Mouse (Mus musculus): ENCODE data around the gene Igsf21. TPM values are rescaled to one million over a fixed set of nuclear protein-coding genes. Genes with fewer than 3 reads are reported as not detected.

Gene Igsf21
- polyA plus RNA-seq, 1 experiment from 2014 or later, result 1.4 TPM

DNA sequence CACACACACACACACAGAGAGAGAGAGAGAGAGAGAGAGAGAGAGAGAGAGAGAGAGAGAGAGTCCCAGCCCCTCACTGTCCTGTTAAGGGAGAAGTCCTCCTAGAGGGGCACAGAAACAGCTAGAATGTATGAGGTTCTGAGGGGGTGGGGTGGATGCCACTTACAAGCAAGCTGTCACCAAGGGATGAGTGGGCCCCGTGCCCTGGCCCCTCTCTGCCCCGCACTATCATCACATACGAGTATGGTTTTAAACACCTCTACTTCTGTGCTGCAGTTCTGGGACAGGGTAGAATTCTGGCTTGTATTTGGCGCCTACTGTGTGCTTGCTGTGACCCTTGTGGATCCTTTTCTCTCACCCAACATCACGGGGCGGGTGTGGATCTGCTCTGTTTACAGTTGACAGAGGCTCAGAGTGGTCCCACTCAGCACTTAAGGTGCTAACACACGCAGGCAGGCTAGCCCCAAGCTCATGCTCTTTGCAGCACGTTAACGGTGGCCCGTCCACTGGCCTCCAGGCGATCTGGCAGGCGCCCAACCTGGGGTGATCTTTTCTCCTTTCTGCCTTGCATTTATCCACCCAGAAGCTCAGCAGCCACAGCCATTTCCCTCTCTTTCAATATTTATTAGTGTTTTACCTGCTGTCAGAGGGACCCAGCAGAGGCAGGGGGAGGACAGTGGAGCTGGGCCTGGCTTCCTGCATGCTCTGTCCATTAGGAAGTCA, 116.9 kb downstream of the Igsf21 start:
- 61% methylated on average over 12 of the region's 12 CpGs for WGBS
- ATAC-seq (replicated peaks; ENCODE audit: low FRiP score), result no peak
- H3K4me1 ChIP-seq, result peaks cover 15% of the 10 kb centered on the region

DNA sequence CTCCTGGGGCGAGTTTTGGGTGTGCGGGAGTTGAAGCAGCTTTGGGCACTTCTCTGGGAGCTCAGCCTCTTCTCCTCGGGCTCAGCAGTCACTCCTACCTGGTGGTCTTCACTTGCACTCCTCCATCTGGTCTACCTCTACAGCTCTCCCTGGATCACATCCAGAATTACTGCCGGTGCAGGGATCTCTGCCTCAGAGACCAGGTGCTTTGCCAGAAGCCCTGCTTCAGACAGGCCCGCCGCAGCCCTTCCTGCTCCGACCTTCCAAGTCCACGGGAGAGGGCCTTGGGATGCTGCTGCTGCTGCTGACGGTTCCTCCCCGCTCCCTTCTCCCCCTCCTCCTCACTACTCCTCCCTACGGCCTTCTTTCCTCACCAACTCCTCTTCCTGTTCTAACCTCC, 118.5 kb downstream of the Igsf21 start:
- H3K27ac ChIP-seq, result no peak overlapping the region
- peaks cover 15% of the 10 kb centered on the region for H3K4me1 ChIP-seq
- peaks cover 11% of the 10 kb centered on the region; the same call in 1 of the 2 replicates for H3K27me3 ChIP-seq
- H3K36me3 ChIP-seq, result no peaks in the 10 kb centered on the region
- no peaks in the 10 kb centered on the region for H3K9me3 ChIP-seq (replicated peaks)
- H3K4me3 ChIP-seq (replicated peaks), result no peak overlapping the region
- ATAC-seq (replicated peaks; ENCODE audit: low FRiP score), result no peak
- no peak overlapping the region for H3K9ac ChIP-seq
- 70% methylated on average over 11 of the region's 11 CpGs for WGBS
- H3K4me2 ChIP-seq, result no peak overlapping the region

More for the DNA sequence above, 116.9 kb downstream of the Igsf21 start:
- Histone ChIP-seq H3K4me3 (replicated peaks) (no peak overlapping the region), H3K27ac (no peak overlapping the region), H3K4me2 (no peak overlapping the region), H3K9me3 (replicated peaks) (no peaks in the 10 kb centered on the region), H3K9ac (no peak overlapping the region), H3K36me3 (no peaks in the 10 kb centered on the region), H3K27me3 (peaks cover 8% of the 10 kb centered on the region; the same call in 1 of the 2 replicates)

DNA sequence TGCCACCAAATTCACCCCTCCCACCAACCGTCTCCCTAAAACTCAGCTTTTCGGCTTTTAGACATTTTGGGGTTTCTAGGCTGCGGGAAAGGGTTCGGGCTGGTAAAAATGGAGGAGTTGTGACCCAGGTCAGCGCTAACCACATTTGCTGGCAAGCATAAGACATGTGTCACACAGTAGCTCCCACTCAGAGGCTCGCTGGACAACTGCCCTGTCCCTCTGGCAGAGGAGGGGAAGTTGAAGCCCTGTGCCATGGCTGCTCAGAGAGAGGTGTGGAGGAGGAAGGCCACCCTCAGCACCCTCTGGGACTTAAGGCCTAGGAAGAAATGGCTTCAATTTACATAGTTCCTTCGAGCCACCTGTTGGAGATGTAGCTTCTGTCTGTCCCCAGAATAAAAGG, 120.8 kb downstream of the Igsf21 start:
- Histone ChIP-seq H3K4me1 (peaks cover 2% of the 10 kb centered on the region; the same call in 1 of the 2 replicates), H3K36me3 (no peaks in the 10 kb centered on the region), H3K27ac (no peak overlapping the region), H3K4me3 (replicated peaks) (no peak overlapping the region), H3K9me3 (replicated peaks) (no peaks in the 10 kb centered on the region), H3K27me3 (peaks cover 6% of the 10 kb centered on the region; the same call in 1 of the 2 replicates), H3K4me2 (no peak overlapping the region), H3K9ac (no peak overlapping the region)
- WGBS, result 85% methylated on average over 7 of the region's 7 CpGs
- ATAC-seq (replicated peaks; ENCODE audit: low FRiP score), result no peak

DNA sequence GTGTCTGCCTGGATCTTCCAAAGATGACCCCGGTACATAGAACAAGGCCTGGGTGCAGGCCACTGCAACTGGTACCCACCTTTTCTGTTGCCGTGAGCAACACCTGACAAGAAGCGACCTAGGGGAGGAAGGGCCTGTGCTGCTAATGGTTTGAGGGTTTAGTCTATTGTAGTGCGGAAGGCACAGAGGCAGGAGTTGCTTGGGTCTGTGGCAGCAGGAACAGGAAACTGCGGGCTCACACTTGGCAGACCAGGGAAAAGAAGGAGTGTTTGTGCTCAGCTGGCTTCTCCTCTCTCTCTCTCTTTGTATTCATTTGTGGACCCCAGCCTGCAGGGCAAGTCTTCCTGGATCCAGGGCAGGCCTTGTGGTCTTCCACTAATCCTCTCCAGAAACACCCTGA, 124.0 kb downstream of the Igsf21 start:
- Histone ChIP-seq H3K4me2 (no peak overlapping the region), H3K9ac (no peak overlapping the region), H3K4me3 (replicated peaks) (no peak overlapping the region), H3K9me3 (replicated peaks) (no peaks in the 10 kb centered on the region), H3K36me3 (no peaks in the 10 kb centered on the region), H3K4me1 (no peaks in the 10 kb centered on the region), H3K27me3 (peaks cover 3% of the 10 kb centered on the region; the same call in 1 of the 2 replicates), H3K27ac (no peak overlapping the region)
- WGBS, result 84% methylated on average over 5 of the region's 5 CpGs
- no peak for ATAC-seq (replicated peaks; ENCODE audit: low FRiP score)

DNA sequence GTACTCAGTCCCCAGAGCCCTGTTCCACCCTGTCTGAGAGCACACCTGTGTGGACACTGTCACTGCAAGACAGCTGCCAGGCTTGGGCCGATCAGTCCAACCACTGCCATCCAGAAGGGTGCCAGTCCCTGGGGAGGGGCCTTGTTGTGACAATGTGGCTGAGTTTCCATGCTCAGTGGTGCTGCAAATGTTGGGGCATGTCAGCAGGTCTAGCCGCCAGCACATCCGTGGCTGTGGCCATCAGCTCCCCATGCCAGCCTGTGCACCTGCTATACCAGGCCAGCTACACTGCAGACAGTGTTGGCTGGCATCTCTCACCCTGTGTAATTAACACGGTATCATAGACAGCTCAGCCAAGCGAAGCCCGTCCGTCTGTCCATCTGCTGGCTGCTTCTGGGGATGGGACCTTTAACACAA, 129.3 kb downstream of the Igsf21 start:
- Histone ChIP-seq H3K27me3 (peaks cover 19% of the 10 kb centered on the region), H3K9ac (no peak overlapping the region), H3K4me1 (no peaks in the 10 kb centered on the region), H3K4me3 (replicated peaks) (no peak overlapping the region), H3K9me3 (replicated peaks) (no peaks in the 10 kb centered on the region), H3K36me3 (no peaks in the 10 kb centered on the region), H3K4me2 (no peak overlapping the region), H3K27ac (no peak overlapping the region)
- WGBS, result 80% methylated on average over 7 of the region's 7 CpGs
- no peak for ATAC-seq (replicated peaks; ENCODE audit: low FRiP score)

DNA sequence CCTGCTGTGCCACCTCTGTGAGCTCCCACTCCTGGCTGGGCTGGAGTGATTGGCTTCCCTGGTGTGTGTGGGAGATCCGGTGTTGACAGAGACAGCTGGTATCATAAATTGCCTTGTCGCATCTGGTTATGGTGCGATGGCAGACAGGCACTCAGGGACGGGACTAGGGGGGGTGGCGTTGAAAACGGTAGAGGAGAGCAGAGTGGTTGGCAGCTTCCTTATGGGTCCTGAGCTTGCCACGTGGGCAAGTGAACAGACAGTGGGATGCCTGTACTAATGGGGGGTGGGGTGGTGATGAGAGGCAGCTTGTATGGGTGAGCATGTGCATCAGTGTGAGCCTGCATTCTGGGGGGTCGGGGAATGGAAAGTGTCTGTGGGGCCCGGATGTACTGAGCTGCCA, 130.8 kb downstream of the Igsf21 start:
- H3K9me3 ChIP-seq (replicated peaks), result no peaks in the 10 kb centered on the region
- H3K4me3 ChIP-seq (replicated peaks), result no peak overlapping the region
- no peaks in the 10 kb centered on the region for H3K36me3 ChIP-seq
- H3K27ac ChIP-seq, result no peak overlapping the region
- peaks cover 29% of the 10 kb centered on the region for H3K27me3 ChIP-seq
- H3K4me2 ChIP-seq, result no peak overlapping the region
- H3K9ac ChIP-seq, result no peak overlapping the region
- ATAC-seq (replicated peaks; ENCODE audit: low FRiP score), result no peak
- 54% methylated on average over 9 of the region's 9 CpGs for WGBS
- H3K4me1 ChIP-seq, result no peaks in the 10 kb centered on the region

DNA sequence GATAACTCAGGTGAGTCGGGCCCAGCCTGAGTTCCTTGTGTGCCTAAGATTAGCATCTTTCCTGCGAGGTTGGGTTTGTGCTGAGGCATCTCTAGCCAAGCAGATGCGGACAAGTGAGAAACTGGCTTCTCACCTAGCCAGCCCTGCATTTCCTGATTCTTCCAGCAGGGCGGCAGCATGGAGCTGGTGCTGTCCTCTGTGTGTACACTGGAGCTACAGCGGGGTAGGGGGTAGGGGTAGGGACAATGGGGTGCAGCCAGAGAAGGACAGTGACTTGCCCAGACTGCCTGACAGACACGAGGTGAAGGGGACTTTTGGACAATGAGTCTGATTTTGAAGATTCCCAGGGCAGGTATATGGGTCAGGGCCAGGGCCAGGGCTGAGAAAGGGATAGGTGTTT, 131.5 kb downstream of the Igsf21 start:
- H3K4me3 ChIP-seq (replicated peaks), result no peak overlapping the region
- H3K27ac ChIP-seq, result no peak overlapping the region
- no peak overlapping the region for H3K9ac ChIP-seq
- H3K27me3 ChIP-seq, result peaks cover 35% of the 10 kb centered on the region
- no peak for ATAC-seq (replicated peaks; ENCODE audit: low FRiP score)
- H3K36me3 ChIP-seq, result no peaks in the 10 kb centered on the region
- H3K4me2 ChIP-seq, result no peak overlapping the region
- no peaks in the 10 kb centered on the region for H3K4me1 ChIP-seq
- WGBS, result 89% methylated on average over 6 of the region's 6 CpGs
- H3K9me3 ChIP-seq (replicated peaks), result no peaks in the 10 kb centered on the region

DNA sequence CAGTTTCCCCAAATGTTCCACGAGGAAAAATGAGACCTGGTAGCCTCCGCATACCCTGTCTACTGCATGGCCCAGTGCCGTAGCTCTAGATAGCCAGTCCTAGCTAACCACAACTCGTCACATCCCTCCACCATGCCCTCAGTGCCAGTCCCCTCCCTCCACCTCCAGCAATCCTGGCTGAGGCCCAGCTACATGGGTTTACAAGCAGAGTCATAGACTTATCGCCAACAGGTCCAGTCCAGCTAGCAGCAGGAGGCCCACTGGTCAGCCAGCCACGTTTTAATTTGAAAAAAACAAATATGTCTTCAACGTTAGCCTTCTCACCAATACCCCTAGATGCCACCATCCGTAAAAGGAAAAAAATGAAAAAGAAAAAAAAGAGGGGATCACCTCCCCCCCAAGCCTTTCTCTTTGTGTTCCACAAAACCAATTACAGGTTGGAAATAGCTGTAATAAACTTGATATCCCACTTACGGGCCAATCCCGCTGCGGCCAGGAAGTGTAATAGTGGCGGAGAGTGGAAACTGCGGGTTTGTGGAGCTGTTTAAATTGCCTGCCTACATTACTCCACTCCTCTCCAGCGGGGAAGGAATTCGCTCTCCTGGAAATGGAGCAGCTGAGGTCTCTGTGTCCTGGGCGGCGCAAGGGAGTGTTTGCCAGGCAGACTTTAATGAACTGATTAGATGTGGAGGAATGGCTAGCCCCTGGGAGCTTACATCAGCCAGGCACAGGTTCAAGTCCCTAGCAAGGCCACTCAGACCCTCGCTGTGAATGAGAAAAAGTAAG, 132.7 kb downstream of the Igsf21 start:
- Histone ChIP-seq H3K4me1 (peaks cover 4% of the 10 kb centered on the region; the same call in 1 of the 2 replicates), H3K27me3 (peaks cover 47% of the 10 kb centered on the region), H3K9me3 (replicated peaks) (no peaks in the 10 kb centered on the region), H3K4me3 (replicated peaks) (no peak overlapping the region), H3K36me3 (no peaks in the 10 kb centered on the region), H3K4me2 (no peak overlapping the region), H3K27ac (no peak overlapping the region), H3K9ac (no peak overlapping the region)
- no peak for ATAC-seq (replicated peaks; ENCODE audit: low FRiP score)
- 67% methylated on average over 18 of the region's 18 CpGs for WGBS

DNA sequence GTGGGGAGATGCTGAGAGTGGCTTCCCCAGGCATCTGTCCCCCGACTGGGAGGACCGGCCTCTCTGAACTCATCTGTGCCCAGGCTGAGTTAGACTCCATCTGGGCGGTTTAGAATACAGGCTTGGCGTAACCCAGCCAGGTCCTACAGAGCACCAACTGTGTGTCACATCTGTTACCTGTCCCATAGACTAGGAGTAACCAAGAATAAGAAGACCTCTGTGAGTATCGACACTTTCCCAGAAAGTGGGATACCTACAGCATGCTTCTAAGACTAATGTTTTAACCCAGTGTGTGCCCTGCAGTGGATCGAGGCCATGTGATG, 137.0 kb downstream of the Igsf21 start:
- Histone ChIP-seq H3K36me3 (no peaks in the 10 kb centered on the region), H3K4me2 (peak overlapping the region; percentile 44), H3K27me3 (peaks cover 83% of the 10 kb centered on the region), H3K9me3 (replicated peaks) (no peaks in the 10 kb centered on the region), H3K4me3 (replicated peaks) (no peak overlapping the region), H3K4me1 (peaks cover 9% of the 10 kb centered on the region; the same call in 1 of the 2 replicates), H3K27ac (no peak overlapping the region), H3K9ac (no peak overlapping the region)
- ATAC-seq (replicated peaks; ENCODE audit: low FRiP score), result no peak
- 48% methylated on average over 6 of the region's 6 CpGs for WGBS

DNA sequence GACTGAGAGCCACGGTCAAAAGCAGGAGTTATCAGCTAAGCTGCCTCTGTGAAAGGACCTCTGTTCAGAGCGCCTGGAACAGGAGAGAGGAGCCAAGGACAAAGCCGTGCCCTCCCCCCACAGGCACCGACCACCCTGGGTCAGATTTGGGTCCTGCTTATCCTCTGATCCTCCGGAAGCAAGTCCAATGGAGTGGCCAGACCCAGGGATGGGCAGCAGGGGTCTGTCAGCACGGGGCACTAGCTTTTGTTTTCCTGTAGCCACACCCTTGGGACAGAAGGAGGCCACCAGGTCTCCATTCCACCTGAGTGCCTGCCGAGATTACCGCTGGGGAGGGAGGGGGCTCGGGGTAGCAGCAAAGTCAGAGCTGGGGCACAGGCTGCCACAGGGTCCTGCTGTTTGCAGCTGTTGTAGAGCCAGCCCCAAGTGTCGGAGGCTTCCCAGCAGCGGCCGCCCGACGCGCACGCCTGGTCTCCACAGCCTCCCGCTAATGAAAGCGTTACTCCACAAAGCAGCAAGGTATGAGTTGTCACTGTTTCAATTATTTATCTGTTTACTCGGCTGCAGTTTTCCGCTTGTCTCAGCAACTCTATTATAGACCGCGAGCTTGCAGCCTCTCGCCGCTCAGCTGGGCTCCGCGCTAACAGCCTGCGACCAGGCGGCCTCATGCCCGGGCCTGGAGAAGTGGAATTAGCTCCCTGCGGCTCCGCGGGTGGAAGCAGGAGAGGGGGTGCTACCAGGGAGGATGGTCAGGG, 137.5 kb downstream of the Igsf21 start:
- ATAC-seq (replicated peaks; ENCODE audit: low FRiP score), result no peak
- WGBS, result 4% methylated on average over 32 of the region's 32 CpGs
- no peak overlapping the region for H3K9ac ChIP-seq
- peaks cover 12% of the 10 kb centered on the region; the same call in 1 of the 2 replicates for H3K4me1 ChIP-seq
- no peaks in the 10 kb centered on the region for H3K36me3 ChIP-seq
- H3K9me3 ChIP-seq (replicated peaks), result no peaks in the 10 kb centered on the region
- peak overlapping the region; percentile 14; the same call in 1 of the 2 replicates for H3K4me3 ChIP-seq (replicated peaks)
- peak overlapping the region; percentile 44 for H3K4me2 ChIP-seq
- peaks cover 85% of the 10 kb centered on the region for H3K27me3 ChIP-seq
- H3K27ac ChIP-seq, result no peak overlapping the region

DNA sequence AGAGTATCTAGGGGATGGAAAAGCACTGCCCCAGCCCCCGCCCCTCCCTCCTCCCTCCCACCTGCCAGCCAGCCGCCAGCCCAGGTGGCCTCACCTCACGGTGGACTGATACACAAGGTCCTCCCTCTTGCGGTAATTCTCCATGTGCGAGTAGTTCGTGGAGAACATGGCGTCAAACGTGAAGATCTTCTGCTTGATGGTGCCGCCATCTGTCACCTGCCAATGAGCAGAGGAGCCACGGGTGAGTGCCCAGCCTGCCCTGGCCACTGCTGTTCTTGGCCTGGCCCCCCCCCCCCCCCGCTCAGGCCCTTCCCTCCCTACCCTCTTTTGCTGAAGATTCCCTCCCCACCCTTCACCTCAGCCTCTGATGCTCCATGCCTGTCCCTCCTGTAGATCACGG, 139.4 kb downstream of the Igsf21 start:
- Histone ChIP-seq H3K36me3 (no peaks in the 10 kb centered on the region), H3K9ac (no peak overlapping the region)

DNA sequence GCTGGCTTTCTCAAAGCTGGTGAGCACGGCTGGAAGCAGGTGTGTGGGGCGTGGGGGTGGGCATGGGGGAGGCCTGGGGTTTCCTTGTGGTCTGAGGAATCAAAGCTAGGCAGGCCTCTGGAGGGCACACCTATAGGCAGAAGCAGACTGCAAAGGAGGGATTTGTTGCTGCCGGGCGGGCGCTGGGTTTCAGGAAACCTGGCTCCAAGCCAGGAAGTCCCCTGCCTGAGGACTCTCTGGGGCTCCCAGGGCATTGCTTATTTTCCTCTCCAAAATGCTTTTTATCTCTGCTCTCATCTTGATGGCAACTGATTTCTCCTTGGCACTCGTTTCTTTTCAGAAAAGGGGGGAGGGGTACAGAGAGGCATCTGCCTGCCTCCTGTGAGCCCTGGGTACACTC, 141.8 kb downstream of the Igsf21 start:
- Histone ChIP-seq H3K27ac (no peak overlapping the region), H3K4me1 (peaks cover 23% of the 10 kb centered on the region), H3K9ac (no peak overlapping the region), H3K4me2 (no peak overlapping the region), H3K9me3 (replicated peaks) (no peaks in the 10 kb centered on the region), H3K36me3 (no peaks in the 10 kb centered on the region), H3K4me3 (replicated peaks) (no peak overlapping the region), H3K27me3 (peaks cover 78% of the 10 kb centered on the region)
- 22% methylated on average over 6 of the region's 6 CpGs for WGBS
- ATAC-seq (replicated peaks; ENCODE audit: low FRiP score), result no peak

More for the DNA sequence above, 139.4 kb downstream of the Igsf21 start:
- H3K9me3 ChIP-seq (replicated peaks), result no peaks in the 10 kb centered on the region
- 68% methylated on average over 11 of the region's 12 CpGs for WGBS
- peaks cover 23% of the 10 kb centered on the region for H3K4me1 ChIP-seq
- H3K27me3 ChIP-seq, result peaks cover 86% of the 10 kb centered on the region
- H3K27ac ChIP-seq, result no peak overlapping the region
- no peak for ATAC-seq (replicated peaks; ENCODE audit: low FRiP score)
- H3K4me3 ChIP-seq (replicated peaks), result no peak overlapping the region
- no peak overlapping the region for H3K4me2 ChIP-seq

Measured in kidney, embryonic 15.5 days (tissue).